Mouse (Mus musculus) embryonic fibroblast, embryonic 13.5 days (primary cell): ENCODE data around the gene Dcps. TPM values are rescaled to one million over a fixed set of nuclear protein-coding genes. Genes with fewer than 3 reads are reported as not detected.
A peak's percentile ranks its signal among the peaks of the same experiment; 100 is the strongest.

ENCODE experiments used
- H3K27ac ChIP-seq: 2 replicates; pipeline ENCODE4 v1.5.1; 2012; ENCODE audit warnings: low read length, control low read depth, inconsistent platforms; ENCODE audit not compliant: insufficient read depth
- H3K4me1 ChIP-seq: 2 replicates; pipeline ENCODE4 v1.6.1; 2011; ENCODE audit warnings: low read length; ENCODE audit not compliant: control insufficient read depth, insufficient read depth
- H3K4me3 ChIP-seq: 2 replicates; pipeline ENCODE4 v1.5.1; 2011; ENCODE audit warnings: mild to moderate bottlenecking, control low read depth, low read length; ENCODE audit not compliant: insufficient read depth
- CTCF ChIP-seq: IDR thresholded peaks from 2 replicates; pipeline ENCODE4 v1.5.1; 2011; ENCODE audit warnings: mild to moderate bottlenecking, control low read depth, low read length, moderate library complexity, borderline replicate concordance; ENCODE audit not compliant: insufficient read depth
- POLR2A ChIP-seq: IDR thresholded peaks from 2 replicates; pipeline ENCODE4 v1.6.1; 2011; ENCODE audit warnings: low read depth, mild to moderate bottlenecking, control low read depth, low read length, moderate library complexity
- polyA plus RNA-seq: library from polyadenylated mRNA; stranded (reverse); fragments of >200 nt; gene quantifications from 2 replicates; pipeline ENCODE4 v1.2.4, GENCODE M21; 2011; ENCODE audit warnings: low read depth; ENCODE audit not compliant: missing spikeins, insufficient read length

The Dcps gene
- 21.7 and 22.3 TPM in 2 replicates for polyA plus RNA-seq

- Histone ChIP-seq H3K4me3 (peak within 1 kb of the TSS; percentile 75), H3K4me1 (peaks cover 6% of the 10 kb centered on the region; the same call in 1 of the 2 replicates), H3K27ac (peak within 1 kb of the TSS; percentile 42)
- peak; percentile 80 for TF ChIP-seq POLR2A
- no peak for TF ChIP-seq CTCF
Measured at GRCm38 (mm10) chr9:35175251-35176123, at the start of gene Dcps. Gene Dcps, minus strand, starts transcription at chr9:35176061.

GRCm38 (mm10) chr9:35223466-35223865, 47.6 kb upstream of the Dcps start:
- TF ChIP-seq CTCF (no peak), POLR2A (no peak)
- Histone ChIP-seq H3K4me1 (peaks cover 3% of the 10 kb centered on the region; the same call in 1 of the 2 replicates), H3K27ac (peak overlapping the region; percentile 20; the same call in 1 of the 2 replicates), H3K4me3 (no peak overlapping the region)

- Histone ChIP-seq H3K4me1 (no peaks in the 10 kb centered on the region), H3K4me3 (no peak overlapping the region), H3K27ac (no peak overlapping the region)
- no peak for TF ChIP-seq POLR2A
Measured at GRCm38 (mm10) chr9:35217963-35218362, 42.1 kb upstream of the Dcps start.

- Histone ChIP-seq H3K4me1 (no peaks in the 10 kb centered on the region), H3K4me3 (peak overlapping the region; percentile 90), H3K27ac (no peak overlapping the region)
- TF ChIP-seq POLR2A, result no peak; the same call in 1 of the 2 replicates
- TF ChIP-seq CTCF, result no peak
Measured at GRCm38 (mm10) chr9:35211573-35212511, 36.0 kb upstream of the Dcps start.

GRCm38 (mm10) chr9:35210542-35211474, 34.9 kb upstream of the Dcps start, which contains the start of gene Foxred1:
Gene Foxred1, minus strand, starts transcription at chr9:35211055.
- H3K4me3 ChIP-seq, result peak within 1 kb of the TSS; percentile 90
- H3K27ac ChIP-seq, result peak within 1 kb of the TSS; percentile 62
- TF ChIP-seq CTCF (no peak), POLR2A (peak; percentile 93)
- no peaks in the 10 kb centered on the region for H3K4me1 ChIP-seq

- TF ChIP-seq CTCF (no peak), POLR2A (no peak)
- no peak overlapping the region for H3K4me3 ChIP-seq
- H3K4me1 ChIP-seq, result 0 out of 2 replicates have a peak, but pooled peaks cover 3% of the 10 kb centered on the region
- H3K27ac ChIP-seq, result no peak overlapping the region
Measured at GRCm38 (mm10) chr9:35204421-35204820, 28.6 kb upstream of the Dcps start.

- Histone ChIP-seq H3K4me3 (no peak overlapping the region), H3K4me1 (0 out of 2 replicates have a peak, but pooled peaks cover 3% of the 10 kb centered on the region), H3K27ac (no peak overlapping the region)
- TF ChIP-seq CTCF (no peak), POLR2A (no peak)
Measured at GRCm38 (mm10) chr9:35203536-35203935, 27.7 kb upstream of the Dcps start.

GRCm38 (mm10) chr9:35200529-35201060, 24.7 kb upstream of the Dcps start:
- H3K4me3 ChIP-seq, result peak overlapping the region; percentile 54; the same call in 1 of the 2 replicates
- TF ChIP-seq CTCF (no peak), POLR2A (no peak)
- H3K27ac ChIP-seq, result no peak overlapping the region
- H3K4me1 ChIP-seq, result 0 out of 2 replicates have a peak, but pooled peaks cover 3% of the 10 kb centered on the region
